Mouse (Mus musculus): ENCODE results near the gene Eci1.

DNA sequence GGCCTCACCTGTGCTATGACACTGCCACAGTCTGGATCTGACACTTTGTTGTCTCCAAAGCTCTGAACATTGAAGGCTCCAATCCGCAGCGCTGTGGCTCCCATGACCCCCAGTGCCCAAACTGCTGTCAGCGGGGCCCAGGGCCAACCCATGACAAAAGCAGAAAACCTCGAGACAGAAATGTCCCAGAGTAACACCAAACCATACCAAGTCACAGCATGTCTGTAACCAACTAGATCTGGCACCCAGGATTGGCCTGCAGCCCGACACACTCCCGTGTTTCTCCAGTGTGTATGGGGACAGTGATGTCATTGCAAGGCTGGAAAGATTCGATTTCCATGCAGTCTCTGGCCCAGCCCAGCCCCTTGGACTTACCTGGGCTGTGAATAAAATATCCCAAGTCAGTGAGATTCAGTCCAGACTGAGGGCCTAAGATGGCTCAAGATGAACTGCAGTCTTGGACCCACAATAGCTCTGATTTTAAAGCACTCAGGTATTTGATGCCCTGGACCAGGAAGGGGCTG, 16.3 kb downstream of the Eci1 start, which contains the start of gene Dnase1l2:
- TF ChIP-seq POLR2A (IDR thresholded peaks at IDR 0.05; ENCODE audit: low read depth, low read length), result no peak
- TF ChIP-seq CTCF (IDR thresholded peaks at IDR 0.05; ENCODE audit: extremely low read depth, insufficient read depth, insufficient read length, insufficient replicate concordance), result no peak

All from spleen, adult 2 months (tissue).